Mouse (Mus musculus) midbrain, embryonic 13.5 days (tissue): ENCODE results near the gene Ptpra. TPM values are rescaled to one million over a fixed set of nuclear protein-coding genes. Genes with fewer than 3 reads are reported as not detected.

ENCODE experiments used
- ATAC-seq: fragments of 200-750 bp; cut with Nextera tagmentation; 2 replicates; pipeline ENCODE4 v1.8.0; 2017; ENCODE audit warnings: mild to moderate bottlenecking, moderate TSS enrichment, moderate library complexity
- H3K27ac ChIP-seq: fragments of 300-500 bp; sonication (generic); 2 replicates; pipeline ENCODE4 v1.5.1; 2015; ENCODE audit warnings: inconsistent platforms, mild to moderate bottlenecking, moderate library complexity
- H3K27me3 ChIP-seq: fragments of 300-500 bp; sonication (generic); 2 replicates; pipeline ENCODE4 v1.6.1; 2015; ENCODE audit warnings: mild to moderate bottlenecking, inconsistent platforms
- H3K36me3 ChIP-seq: fragments of 300-500 bp; sonication (generic); 2 replicates; pipeline ENCODE4 v1.6.1; 2015; ENCODE audit warnings: mild to moderate bottlenecking, inconsistent platforms
- H3K4me1 ChIP-seq: fragments of 300-500 bp; sonication (generic); replicated peaks from 2 replicates; pipeline ENCODE4 v1.6.1; 2015; ENCODE audit warnings: inconsistent platforms
- H3K4me2 ChIP-seq: fragments of 300-500 bp; sonication (generic); replicated peaks from 2 replicates; pipeline ENCODE4 v1.6.1; 2015; ENCODE audit warnings: moderate library complexity, mild to moderate bottlenecking, inconsistent platforms
- H3K4me3 ChIP-seq: fragments of 300-500 bp; sonication (generic); replicated peaks from 2 replicates; pipeline ENCODE4 v1.5.1; 2015; ENCODE audit warnings: mild to moderate bottlenecking, inconsistent platforms
- H3K9ac ChIP-seq: fragments of 300-500 bp; sonication (generic); replicated peaks from 2 replicates; pipeline ENCODE4 v1.6.1; 2015; ENCODE audit warnings: mild to moderate bottlenecking, inconsistent platforms
- H3K9me3 ChIP-seq: fragments of 300-500 bp; sonication (generic); 2 replicates; pipeline ENCODE4 v1.6.1; 2016; ENCODE audit warnings: mild to moderate bottlenecking, inconsistent platforms
- WGBS: fragments of 180-500 bp; shearing (Covaris S2); methylation state at CpG from one replicate; pipeline ENCODE4 v1.1.7; 2015; 5-methylcytosine and 5-hydroxymethylcytosine counted together
- microRNA-seq: library from miRNA; unstranded; fragments of <30 nt; microRNA quantifications from one replicate; pipeline ENCODE4, GENCODE M21; 2016
- polyA plus RNA-seq: library from polyadenylated mRNA; unstranded; fragments of >200 nt; fragmentation: Nextera tagmentation; extraction: Ambion mirVana; gene quantifications from 2 replicates; pipeline ENCODE4 v1.2.1, GENCODE M21; 2015

The Ptpra gene
- polyA plus RNA-seq, 1 experiment from 2014 or later: 126 TPM

GRCm38 (mm10) chr2:130588373-130588772, 138.3 kb downstream of the Ptpra start:
- Histone ChIP-seq H3K4me3 (no peak overlapping the region), H3K9ac (no peak overlapping the region), H3K36me3 (peaks cover 32% of the 10 kb centered on the region), H3K27ac (no peak overlapping the region), H3K4me1 (no peaks in the 10 kb centered on the region), H3K4me2 (no peak overlapping the region), H3K27me3 (peaks cover 9% of the 10 kb centered on the region; the same call in 1 of the 2 replicates), H3K9me3 (no peaks in the 10 kb centered on the region)
- WGBS: 82% methylated on average over 2 of the region's 2 CpGs
- ATAC-seq: no peak

GRCm38 (mm10) chr2:130589157-130589556, 139.1 kb downstream of the Ptpra start:
- H3K9ac ChIP-seq: no peak overlapping the region
- H3K4me2 ChIP-seq: no peak overlapping the region
- no peak overlapping the region for H3K27ac ChIP-seq
- WGBS: 54% methylated on average over 4 of the region's 4 CpGs
- no peak for ATAC-seq
- no peak overlapping the region for H3K4me3 ChIP-seq
- H3K9me3 ChIP-seq: no peaks in the 10 kb centered on the region
- H3K4me1 ChIP-seq: no peaks in the 10 kb centered on the region
- H3K36me3 ChIP-seq: peaks cover 35% of the 10 kb centered on the region
- H3K27me3 ChIP-seq: 0 out of 2 replicates have a peak, but pooled peaks cover 1% of the 10 kb centered on the region

GRCm38 (mm10) chr2:130589761-130590160, 139.7 kb downstream of the Ptpra start:
- H3K9me3 ChIP-seq: no peaks in the 10 kb centered on the region
- WGBS: 95% methylated on average over 2 of the region's 2 CpGs
- no peak overlapping the region for H3K9ac ChIP-seq
- peaks cover 40% of the 10 kb centered on the region for H3K36me3 ChIP-seq
- H3K4me2 ChIP-seq: no peak overlapping the region
- H3K27me3 ChIP-seq: no peaks in the 10 kb centered on the region
- no peak overlapping the region for H3K27ac ChIP-seq
- H3K4me1 ChIP-seq: no peaks in the 10 kb centered on the region
- H3K4me3 ChIP-seq: no peak overlapping the region
- ATAC-seq: no peak

- Histone ChIP-seq H3K36me3 (peaks cover 53% of the 10 kb centered on the region), H3K4me3 (no peak overlapping the region), H3K4me1 (no peaks in the 10 kb centered on the region), H3K9ac (no peak overlapping the region), H3K27me3 (no peaks in the 10 kb centered on the region), H3K4me2 (no peak overlapping the region), H3K9me3 (no peaks in the 10 kb centered on the region), H3K27ac (no peak overlapping the region)
- WGBS: 88% methylated on average over 2 of the region's 2 CpGs
- no peak for ATAC-seq
These were observed 140.9 kb downstream of the Ptpra start for GRCm38 (mm10) chr2:130591016-130591415.

- ATAC-seq: no peak
- H3K9me3 ChIP-seq: no peaks in the 10 kb centered on the region
- H3K27me3 ChIP-seq: no peaks in the 10 kb centered on the region
- H3K4me1 ChIP-seq: no peaks in the 10 kb centered on the region
- no peak overlapping the region for H3K4me3 ChIP-seq
- peaks cover 79% of the 10 kb centered on the region for H3K36me3 ChIP-seq
- no peak overlapping the region for H3K9ac ChIP-seq
- H3K27ac ChIP-seq: no peak overlapping the region
- 82% methylated on average over 1 of the region's 1 CpGs for WGBS
- H3K4me2 ChIP-seq: no peak overlapping the region
These were observed 145.5 kb downstream of the Ptpra start for GRCm38 (mm10) chr2:130595596-130595995.

GRCm38 (mm10) chr2:130597601-130598010, 147.5 kb downstream of the Ptpra start:
- no peaks in the 10 kb centered on the region for H3K9me3 ChIP-seq
- no peaks in the 10 kb centered on the region for H3K27me3 ChIP-seq
- no peak overlapping the region for H3K27ac ChIP-seq
- H3K36me3 ChIP-seq: peaks cover 74% of the 10 kb centered on the region
- no peak overlapping the region for H3K4me2 ChIP-seq
- WGBS: 23% methylated on average over 1 of the region's 1 CpGs
- H3K4me1 ChIP-seq: no peaks in the 10 kb centered on the region
- H3K4me3 ChIP-seq: no peak overlapping the region
- no peak overlapping the region for H3K9ac ChIP-seq
- ATAC-seq: no peak; the same call in 1 of the 2 replicates

- no peaks in the 10 kb centered on the region for H3K9me3 ChIP-seq
- ATAC-seq: no peak
- no peak overlapping the region for H3K9ac ChIP-seq
- no peak overlapping the region for H3K4me3 ChIP-seq
- H3K4me2 ChIP-seq: no peak overlapping the region
- 80% methylated on average over 3 of the region's 3 CpGs for WGBS
- H3K4me1 ChIP-seq: no peaks in the 10 kb centered on the region
- H3K36me3 ChIP-seq: peaks cover 78% of the 10 kb centered on the region
- no peak overlapping the region for H3K27ac ChIP-seq
- no peaks in the 10 kb centered on the region for H3K27me3 ChIP-seq
These were observed 148.3 kb downstream of the Ptpra start for GRCm38 (mm10) chr2:130598399-130598798.

GRCm38 (mm10) chr2:130602195-130602594, 152.1 kb downstream of the Ptpra start:
- Histone ChIP-seq H3K27ac (no peak overlapping the region), H3K4me3 (no peak overlapping the region), H3K9ac (no peak overlapping the region), H3K4me2 (no peak overlapping the region), H3K9me3 (no peaks in the 10 kb centered on the region), H3K27me3 (no peaks in the 10 kb centered on the region), H3K36me3 (peaks cover 59% of the 10 kb centered on the region), H3K4me1 (no peaks in the 10 kb centered on the region)
- 86% methylated on average over 4 of the region's 4 CpGs for WGBS
- no peak for ATAC-seq

Small RNA genes lying within 50 kb of the gene (microRNA-seq; reads per million reads assigned to microRNA genes)
- not detected for gene Gm23876

Other genes with a start within 250 kb of the Ptpra start
- 246 and 261 TPM in 2 replicates for gene Nop56, start 175.8 kb upstream of the Ptpra start, polyA plus RNA-seq
- 154 and 165 TPM in 2 replicates for gene Idh3b, start 165.7 kb upstream of the Ptpra start, polyA plus RNA-seq
- gene Ebf4, start 155.1 kb upstream of the Ptpra start, polyA plus RNA-seq: 2.1 and 2.7 TPM in 2 replicates
- gene Cpxm1, start 52.7 kb upstream of the Ptpra start, polyA plus RNA-seq: 13.6 and 16.4 TPM in 2 replicates
- 0.17 TPM in 2 replicates for gene Gm28372, start 45.0 kb upstream of the Ptpra start, polyA plus RNA-seq
- gene 1700020A23Rik, start 45.0 kb upstream of the Ptpra start, polyA plus RNA-seq: 0.46 and 0.58 TPM in 2 replicates
- not detected in 2 replicates for gene Tmem239, start 43.8 kb upstream of the Ptpra start, polyA plus RNA-seq
- 112 and 124 TPM in 2 replicates for gene Vps16, start 25.9 kb upstream of the Ptpra start, polyA plus RNA-seq
- 10.8 and 11.9 TPM in 2 replicates for gene Pced1a, start 25.6 kb upstream of the Ptpra start, polyA plus RNA-seq
- gene Mrps26, start 113.5 kb downstream of the Ptpra start, polyA plus RNA-seq: 81.9 and 94.9 TPM in 2 replicates
- not detected in 2 replicates for gene Oxt, start 125.9 kb downstream of the Ptpra start, polyA plus RNA-seq
- gene Avp, start 132.3 kb downstream of the Ptpra start, polyA plus RNA-seq: 0.88 TPM in 1 of 2 replicates, not detected in the other
- gene Fastkd5, start 179.7 kb downstream of the Ptpra start, polyA plus RNA-seq: 13.8 and 13.9 TPM in 2 replicates
- 12.8 and 13.4 TPM in 2 replicates for gene Ubox5, start 179.8 kb downstream of the Ptpra start, polyA plus RNA-seq
- gene Lzts3, start 192.5 kb downstream of the Ptpra start, polyA plus RNA-seq: 8.0 and 9.2 TPM in 2 replicates
- 60.2 and 62.0 TPM in 2 replicates for gene Ddrgk1, start 214.4 kb downstream of the Ptpra start, polyA plus RNA-seq
- gene Itpa, start 217.3 kb downstream of the Ptpra start, polyA plus RNA-seq: 155 and 165 TPM in 2 replicates
- gene Slc4a11, start 247.2 kb downstream of the Ptpra start, polyA plus RNA-seq: 0.46 and 0.61 TPM in 2 replicates